Mouse (Mus musculus) megakaryocyte, embryonic 14.5 days (primary cell): ENCODE measurements around the gene Ngfr. TPM values are rescaled to one million over a fixed set of nuclear protein-coding genes. Genes with fewer than 3 reads are reported as not detected.

Experiments used
- H3K27me3 ChIP-seq: replicated peaks from 2 replicates; pipeline ENCODE3; 2012; ENCODE audit warnings: inconsistent platforms
- H3K36me3 ChIP-seq: replicated peaks from 2 replicates; pipeline ENCODE3; 2012; ENCODE audit warnings: low read length, inconsistent platforms, mixed read lengths
- H3K4me1 ChIP-seq: 2 replicates; pipeline ENCODE4 v1.6.1; 2012; ENCODE audit warnings: inconsistent platforms
- H3K4me3 ChIP-seq: replicated peaks from 2 replicates; pipeline ENCODE3; 2012; ENCODE audit warnings: moderate library complexity, mild to moderate bottlenecking, inconsistent platforms
- H3K9me3 ChIP-seq: 2 replicates; pipeline ENCODE4 v1.6.1; 2012; ENCODE audit warnings: inconsistent platforms
- FLI1 ChIP-seq: IDR thresholded peaks from 2 replicates; pipeline ENCODE4 v1.6.1; 2012; ENCODE audit warnings: low read length, inconsistent platforms, mixed read lengths
- GATA1 ChIP-seq: IDR thresholded peaks from 3 replicates; pipeline ENCODE4 v1.6.1; 2012; ENCODE audit warnings: mixed read lengths, low read length, inconsistent platforms, borderline replicate concordance
- polyA plus RNA-seq: library from polyadenylated mRNA; stranded (reverse); fragments of >175 nt; gene quantifications from 2 replicates; pipeline ENCODE4 v1.2.3, GENCODE M21; 2012; ENCODE audit warnings: low replicate concordance; ENCODE audit not compliant: insufficient read depth

The Ngfr gene
- not detected in 2 replicates for polyA plus RNA-seq

DNA sequence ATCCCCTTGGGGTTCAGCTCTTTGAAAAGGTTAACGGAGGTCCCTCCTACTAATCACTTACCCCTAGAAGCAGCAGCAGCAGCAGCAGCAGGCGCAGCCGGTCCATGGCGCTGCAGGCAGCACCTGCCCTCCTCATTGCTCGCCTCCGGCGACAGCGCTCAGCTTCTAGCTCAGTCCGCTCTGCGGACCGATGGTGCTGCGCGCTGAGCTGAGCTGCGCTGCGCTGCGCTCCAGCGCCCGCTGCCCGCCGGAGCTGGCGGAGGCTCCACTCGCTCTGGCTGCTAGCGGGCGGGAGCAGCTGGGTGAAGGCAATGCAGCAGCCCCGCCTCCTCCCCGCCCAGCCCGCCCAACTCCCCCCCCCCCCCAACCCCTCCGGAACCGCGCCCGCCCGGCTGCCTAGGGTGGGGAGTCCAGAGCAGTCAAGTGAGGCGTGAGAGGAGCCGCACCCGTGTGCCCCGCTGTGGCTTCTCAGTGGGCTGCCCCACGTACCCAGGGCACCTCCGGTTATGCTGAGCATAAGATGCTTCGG lies at the start of gene Ngfr:
Ngfr (minus strand) TSS at position 313 of the 529 bp plus-strand sequence.
- 0 out of 2 replicates have a peak, but pooled peaks cover 4% of the 10 kb centered on the region for H3K9me3 ChIP-seq
- peak within 1 kb of the TSS; percentile 62 for H3K4me3 ChIP-seq
- TF ChIP-seq GATA1 (no peak), FLI1 (no peak)
- H3K27me3 ChIP-seq = peaks cover 96% of the 10 kb centered on the region
- peaks cover 43% of the 10 kb centered on the region for H3K4me1 ChIP-seq
- H3K36me3 ChIP-seq = no peaks in the 10 kb centered on the region

DNA sequence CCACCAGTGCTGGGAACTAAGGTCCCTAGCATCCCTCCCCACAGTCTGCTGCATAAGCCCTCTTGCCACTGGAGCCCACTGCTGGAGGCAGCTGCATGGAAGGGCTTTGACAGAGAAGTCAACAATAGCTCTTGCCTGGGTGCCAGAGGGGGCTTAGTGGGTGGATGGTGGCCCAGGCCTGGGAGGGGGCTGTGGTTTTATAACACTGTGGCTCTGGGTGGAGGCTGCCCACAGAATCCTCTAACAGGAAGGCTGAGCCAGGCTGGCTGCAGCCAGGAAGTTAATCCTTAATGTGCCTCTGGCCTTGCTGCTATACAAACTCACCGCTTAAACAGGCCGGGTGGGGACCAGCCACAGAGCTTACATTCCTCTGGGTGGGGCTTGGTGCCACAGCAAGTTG lies 47.5 kb upstream of the Ngfr start:
- peaks cover 20% of the 10 kb centered on the region for H3K4me1 ChIP-seq
- peaks cover 85% of the 10 kb centered on the region for H3K27me3 ChIP-seq
- TF ChIP-seq GATA1 (no peak), FLI1 (no peak)
- no peak overlapping the region for H3K4me3 ChIP-seq
- no peaks in the 10 kb centered on the region for H3K36me3 ChIP-seq
- peaks cover 14% of the 10 kb centered on the region for H3K9me3 ChIP-seq

DNA sequence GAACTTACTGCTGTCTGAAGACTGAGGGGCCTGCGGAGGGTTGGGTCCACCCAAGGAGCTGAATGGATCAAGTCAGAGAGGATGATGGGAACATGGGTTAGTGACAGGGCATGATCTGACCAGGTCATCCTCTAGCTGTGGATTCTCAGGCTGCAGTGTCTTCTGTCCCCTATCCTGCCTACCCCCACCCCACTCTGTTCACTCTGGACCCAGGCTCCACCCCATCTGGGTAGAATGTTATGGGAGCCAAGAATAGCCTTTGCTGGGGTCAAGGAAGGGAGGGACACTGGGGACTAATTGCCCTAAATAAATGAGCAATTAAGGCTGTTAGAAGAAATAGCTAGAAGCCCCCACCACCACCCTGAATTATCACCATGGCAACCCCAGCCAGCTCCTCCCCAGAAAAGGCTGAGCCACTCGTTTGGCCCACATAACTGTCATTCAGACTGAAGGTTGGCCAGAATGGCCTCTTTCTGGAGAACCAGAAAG lies 46.0 kb upstream of the Ngfr start:
- Histone ChIP-seq H3K4me1 (peaks cover 20% of the 10 kb centered on the region), H3K27me3 (peaks cover 85% of the 10 kb centered on the region), H3K4me3 (no peak overlapping the region), H3K9me3 (peaks cover 7% of the 10 kb centered on the region), H3K36me3 (no peaks in the 10 kb centered on the region)
- no peak for TF ChIP-seq FLI1
- TF ChIP-seq GATA1 = no peak

DNA sequence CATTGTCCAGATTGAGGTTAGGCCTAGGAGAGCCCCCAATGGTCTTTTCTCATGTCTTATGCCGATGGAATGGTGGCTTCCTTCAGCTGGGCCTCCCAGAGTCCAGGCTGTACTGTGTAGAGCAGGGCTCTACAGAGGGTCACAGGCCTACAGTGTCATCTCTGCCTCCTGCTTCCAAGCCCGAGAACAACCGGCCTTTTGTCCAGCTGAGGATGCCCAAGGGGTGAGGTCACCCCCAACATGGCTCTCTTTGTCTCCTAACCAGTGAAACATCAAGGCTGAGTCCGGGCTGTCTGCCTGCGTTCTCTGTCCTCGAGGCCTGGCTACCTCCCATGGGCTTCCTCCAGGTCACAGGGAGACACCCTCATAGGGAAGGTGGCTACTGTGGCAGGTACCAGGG lies 44.9 kb upstream of the Ngfr start:
- peaks cover 20% of the 10 kb centered on the region for H3K4me1 ChIP-seq
- no peak overlapping the region for H3K4me3 ChIP-seq
- TF ChIP-seq FLI1 (no peak), GATA1 (no peak)
- peaks cover 88% of the 10 kb centered on the region for H3K27me3 ChIP-seq
- no peaks in the 10 kb centered on the region for H3K9me3 ChIP-seq
- no peaks in the 10 kb centered on the region for H3K36me3 ChIP-seq

DNA sequence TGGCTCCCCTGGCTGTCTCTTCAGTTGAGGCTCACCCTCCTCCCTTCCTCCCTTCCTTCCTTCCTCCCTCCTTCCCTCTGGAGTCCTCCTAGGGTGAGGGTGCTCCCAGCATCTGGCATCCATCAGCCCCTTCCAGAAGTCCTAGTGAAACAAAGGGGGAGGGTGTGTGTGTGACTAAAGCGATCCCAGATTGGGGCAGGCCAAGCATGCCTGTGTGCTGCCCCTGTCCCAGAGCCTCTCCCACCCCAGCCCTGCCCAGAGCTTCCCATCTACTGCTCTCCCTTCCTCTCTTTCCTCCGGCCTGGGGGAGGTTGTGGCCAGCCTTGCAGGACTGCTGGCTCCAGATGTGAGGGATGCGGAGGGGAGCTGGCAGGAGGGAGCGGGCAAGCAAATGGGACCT lies 43.8 kb upstream of the Ngfr start:
- no peaks in the 10 kb centered on the region for H3K36me3 ChIP-seq
- no peaks in the 10 kb centered on the region for H3K9me3 ChIP-seq
- peaks cover 94% of the 10 kb centered on the region for H3K27me3 ChIP-seq
- H3K4me3 ChIP-seq = no peak overlapping the region
- peaks cover 20% of the 10 kb centered on the region for H3K4me1 ChIP-seq
- TF ChIP-seq FLI1 (no peak), GATA1 (no peak)

DNA sequence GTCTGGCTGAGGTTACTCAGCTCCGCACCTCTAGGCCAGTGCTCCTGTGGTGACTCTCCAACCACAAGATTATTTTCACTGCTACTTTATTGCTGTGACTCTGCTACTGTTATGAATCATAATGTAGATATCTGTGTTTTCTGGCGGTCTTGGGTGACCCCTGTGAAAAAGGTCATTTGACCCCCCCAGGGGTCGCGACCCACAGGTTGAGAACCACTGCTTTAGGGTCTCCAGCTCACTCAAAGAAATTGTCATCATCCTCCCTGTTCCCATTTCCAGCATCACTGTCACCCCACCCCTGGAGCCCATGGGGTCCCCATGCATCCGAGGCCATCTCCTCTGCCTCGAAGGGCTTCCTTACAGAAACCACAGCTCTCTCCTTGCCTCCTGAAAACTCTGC lies 43.0 kb upstream of the Ngfr start:
- H3K4me3 ChIP-seq = no peak overlapping the region
- peaks cover 96% of the 10 kb centered on the region for H3K27me3 ChIP-seq
- peaks cover 20% of the 10 kb centered on the region for H3K4me1 ChIP-seq
- H3K36me3 ChIP-seq = no peaks in the 10 kb centered on the region
- no peak for TF ChIP-seq FLI1
- TF ChIP-seq GATA1 = no peak
- H3K9me3 ChIP-seq = no peaks in the 10 kb centered on the region

DNA sequence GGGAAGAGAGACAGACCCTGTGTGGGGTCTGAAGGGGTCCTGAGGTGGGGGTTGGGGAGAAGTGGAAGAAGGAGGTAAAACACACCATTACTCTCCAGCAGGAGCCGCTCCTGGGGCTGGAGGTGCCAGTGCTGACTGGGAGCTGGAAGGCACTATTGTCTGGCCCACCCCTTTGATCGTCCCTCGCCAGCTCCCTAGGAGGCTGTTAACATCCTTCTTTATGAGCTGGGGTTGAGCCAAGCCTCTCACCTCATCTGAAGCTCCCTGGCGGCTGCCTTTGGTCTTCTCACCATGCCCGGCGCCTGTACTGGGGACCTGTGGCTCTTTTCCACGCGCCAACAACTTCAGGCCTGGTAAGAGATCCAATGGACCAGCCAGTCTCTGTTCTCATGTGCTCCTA lies 34.9 kb upstream of the Ngfr start:
- Histone ChIP-seq H3K36me3 (no peaks in the 10 kb centered on the region), H3K9me3 (no peaks in the 10 kb centered on the region), H3K4me1 (no peaks in the 10 kb centered on the region), H3K4me3 (no peak overlapping the region), H3K27me3 (peaks cover 91% of the 10 kb centered on the region)
- TF ChIP-seq FLI1 = no peak
- TF ChIP-seq GATA1 = no peak

DNA sequence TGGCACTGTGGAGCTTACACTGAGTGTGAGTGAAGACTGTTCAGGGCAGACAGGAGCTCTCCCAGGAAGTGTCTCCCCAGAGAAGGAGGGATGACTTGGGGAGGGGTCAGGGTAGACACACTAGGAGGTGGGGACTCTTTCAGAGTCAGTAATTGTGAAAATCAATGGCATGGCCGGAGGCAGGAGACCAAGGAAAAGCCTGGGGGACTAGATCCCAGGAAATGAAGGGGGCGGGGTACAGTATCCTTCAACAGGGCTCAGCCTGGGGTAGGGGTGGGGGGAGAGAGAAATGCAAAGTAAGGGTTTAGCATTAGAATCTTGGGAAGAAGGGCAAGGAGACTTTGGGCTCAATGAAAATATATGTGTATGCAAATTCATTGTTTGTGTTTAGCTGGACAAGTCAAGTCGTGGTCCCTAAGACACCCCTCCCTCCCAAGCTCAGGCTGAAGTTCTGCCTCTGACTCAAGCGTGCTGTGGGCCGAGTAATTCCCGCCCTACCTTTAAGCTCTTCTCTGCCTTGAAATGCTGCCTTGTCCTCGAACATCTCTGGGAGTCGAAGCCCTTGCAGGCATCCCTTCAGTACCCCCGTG lies 34.1 kb upstream of the Ngfr start:
- TF ChIP-seq FLI1 = no peak
- no peak for TF ChIP-seq GATA1
- no peaks in the 10 kb centered on the region for H3K4me1 ChIP-seq

DNA sequence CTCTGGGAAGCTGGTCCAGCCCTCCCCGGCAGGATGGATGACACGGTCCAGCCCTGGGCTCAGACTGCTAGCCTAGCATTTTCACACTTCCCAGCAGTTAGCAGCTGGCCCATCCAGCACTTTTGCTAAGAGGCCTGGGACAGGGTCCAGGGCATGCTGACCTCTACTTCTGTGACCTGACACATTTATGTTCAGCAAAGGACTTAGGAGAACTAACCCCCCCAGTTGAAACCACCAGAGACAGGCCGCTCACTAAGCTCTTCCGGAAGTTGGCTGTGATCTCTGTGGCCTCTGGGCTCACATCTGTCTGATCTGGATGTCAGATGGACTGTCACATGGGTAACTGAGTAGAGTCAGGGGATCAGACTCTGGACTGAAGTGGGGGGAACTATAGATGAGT lies 33.5 kb upstream of the Ngfr start:
- Histone ChIP-seq H3K27me3 (peaks cover 91% of the 10 kb centered on the region), H3K9me3 (no peaks in the 10 kb centered on the region), H3K36me3 (no peaks in the 10 kb centered on the region), H3K4me1 (no peaks in the 10 kb centered on the region), H3K4me3 (no peak overlapping the region)
- TF ChIP-seq GATA1 (no peak), FLI1 (no peak)

More for the DNA sequence above, 34.1 kb upstream of the Ngfr start:
- Histone ChIP-seq H3K27me3 (peaks cover 91% of the 10 kb centered on the region), H3K9me3 (no peaks in the 10 kb centered on the region), H3K4me3 (no peak overlapping the region), H3K36me3 (no peaks in the 10 kb centered on the region)

DNA sequence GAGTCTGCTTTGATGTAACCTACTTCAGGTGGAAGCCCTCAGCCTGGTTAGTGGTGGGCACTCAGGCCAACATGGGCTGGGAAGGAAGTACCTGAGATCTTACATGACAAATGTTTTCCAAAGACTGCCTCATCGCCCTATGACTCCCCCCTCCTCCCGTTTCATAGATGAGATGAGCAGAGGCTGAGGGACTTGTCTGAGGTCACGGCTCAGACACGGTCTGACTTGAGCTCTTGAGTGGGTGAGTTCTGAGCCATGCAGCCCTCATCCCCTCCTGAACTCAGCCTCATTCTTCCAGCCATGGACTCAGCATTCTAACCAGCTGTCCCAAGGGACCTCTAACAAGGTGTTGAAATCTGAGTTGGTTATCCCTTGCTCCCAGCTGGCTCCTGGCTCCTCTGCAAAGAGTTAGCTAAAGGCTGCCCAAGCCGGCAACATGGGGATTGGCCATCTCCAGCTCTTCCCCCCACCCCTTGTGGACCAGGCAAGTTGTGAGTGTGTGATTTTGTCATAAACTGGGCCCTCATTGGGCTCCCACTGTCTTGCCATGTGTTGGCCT lies 32.4 kb upstream of the Ngfr start:
- peaks cover 90% of the 10 kb centered on the region for H3K27me3 ChIP-seq
- no peaks in the 10 kb centered on the region for H3K36me3 ChIP-seq
- TF ChIP-seq FLI1 (no peak), GATA1 (no peak)

More for the DNA sequence above, 32.4 kb upstream of the Ngfr start:
- no peaks in the 10 kb centered on the region for H3K4me1 ChIP-seq
- H3K9me3 ChIP-seq = no peaks in the 10 kb centered on the region
- H3K4me3 ChIP-seq = no peak overlapping the region
